Mouse (Mus musculus): ENCODE results near the gene Olfr1393. TPM values are rescaled to one million over a fixed set of nuclear protein-coding genes. Genes with fewer than 3 reads are reported as not detected.
"Not testable (repeated sequence)": the region's sequence is repeated elsewhere in the genome, so short reads cannot be mapped to it uniquely, and the experiment has no call there.

The Olfr1393 gene
- polyA plus RNA-seq, 1 experiment from 2014 or later = not detected

- Histone ChIP-seq H3K27me3 (replicated peaks) (no peaks in the 10 kb centered on the region), H3K9ac (no peak overlapping the region), H3K9me3 (no peaks in the 10 kb centered on the region), H3K4me3 (replicated peaks) (no peak overlapping the region), H3K4me2 (no peak overlapping the region), H3K4me1 (no peaks in the 10 kb centered on the region), H3K36me3 (no peaks in the 10 kb centered on the region), H3K27ac (no peak overlapping the region)
- 91% methylated on average over 9 of the region's 9 CpGs for WGBS
- ATAC-seq (ENCODE audit: insufficient read depth, low FRiP score, low read depth) = no peak
These were observed 8.3 kb upstream of the Olfr1393 start for GRCm38 (mm10) chr11:49269761-49270160.

- Histone ChIP-seq H3K9me3 (no peaks in the 10 kb centered on the region), H3K4me1 (no peaks in the 10 kb centered on the region), H3K27me3 (replicated peaks) (no peaks in the 10 kb centered on the region), H3K27ac (no peak overlapping the region), H3K9ac (no peak overlapping the region), H3K36me3 (no peaks in the 10 kb centered on the region), H3K4me2 (no peak overlapping the region), H3K4me3 (replicated peaks) (no peak overlapping the region)
- 92% methylated on average over 4 of the region's 4 CpGs for WGBS
- ATAC-seq (ENCODE audit: insufficient read depth, low FRiP score, low read depth) = no peak
These were observed 7.7 kb upstream of the Olfr1393 start for GRCm38 (mm10) chr11:49270368-49270767.

- no peaks in the 10 kb centered on the region for H3K27me3 ChIP-seq (replicated peaks)
- H3K4me3 ChIP-seq (replicated peaks) = no peak overlapping the region
- 30% methylated on average over 7 of the region's 7 CpGs for WGBS
- H3K9ac ChIP-seq = no peak overlapping the region
- no peak; the same call in 1 of the 2 replicates for ATAC-seq (ENCODE audit: insufficient read depth, low FRiP score, low read depth)
- no peaks in the 10 kb centered on the region for H3K4me1 ChIP-seq
- H3K9me3 ChIP-seq = no peaks in the 10 kb centered on the region
- H3K36me3 ChIP-seq = no peaks in the 10 kb centered on the region
- no peak overlapping the region for H3K4me2 ChIP-seq
- no peak overlapping the region for H3K27ac ChIP-seq
These were observed 6.8 kb upstream of the Olfr1393 start for GRCm38 (mm10) chr11:49271334-49271733.

- WGBS = 62% methylated on average over 11 of the region's 11 CpGs
- Histone ChIP-seq H3K4me1 (no peaks in the 10 kb centered on the region), H3K27me3 (replicated peaks) (no peaks in the 10 kb centered on the region), H3K9me3 (no peaks in the 10 kb centered on the region), H3K27ac (no peak overlapping the region), H3K4me2 (no peak overlapping the region), H3K9ac (no peak overlapping the region), H3K4me3 (replicated peaks) (no peak overlapping the region), H3K36me3 (no peaks in the 10 kb centered on the region)
- ATAC-seq (ENCODE audit: insufficient read depth, low FRiP score, low read depth) = no peak
These were observed 4.1 kb upstream of the Olfr1393 start for GRCm38 (mm10) chr11:49273834-49274519.

GRCm38 (mm10) chr11:49284982-49285381 lies 6.9 kb downstream of the Olfr1393 start, which contains the start of gene Olfr1392:
Gene Olfr1392, plus strand, starts transcription at chr11:49285282.
- H3K9ac ChIP-seq; H3K9me3 ChIP-seq; H3K27ac ChIP-seq; H3K4me1 ChIP-seq; H3K36me3 ChIP-seq; H3K4me2 ChIP-seq; H3K4me3 ChIP-seq (replicated peaks); H3K27me3 ChIP-seq (replicated peaks); ATAC-seq (ENCODE audit: insufficient read depth, low FRiP score, low read depth): not testable (repeated sequence)
- WGBS = 36% methylated on average over 1 of the region's 1 CpGs

- 51% methylated on average over 2 of the region's 2 CpGs for WGBS
- H3K4me1 ChIP-seq = no peaks in the 10 kb centered on the region
- H3K9me3 ChIP-seq = no peaks in the 10 kb centered on the region
- H3K9ac ChIP-seq = no peak overlapping the region
- ATAC-seq (ENCODE audit: insufficient read depth, low FRiP score, low read depth) = no peak
- no peaks in the 10 kb centered on the region for H3K36me3 ChIP-seq
- no peaks in the 10 kb centered on the region for H3K27me3 ChIP-seq (replicated peaks)
- H3K27ac ChIP-seq = no peak overlapping the region
- H3K4me2 ChIP-seq = no peak overlapping the region
- no peak overlapping the region for H3K4me3 ChIP-seq (replicated peaks)
These were observed 9.1 kb downstream of the Olfr1393 start for GRCm38 (mm10) chr11:49287251-49287650.

- Histone ChIP-seq H3K9ac (no peak overlapping the region), H3K4me3 (replicated peaks) (no peak overlapping the region), H3K4me1 (no peaks in the 10 kb centered on the region), H3K4me2 (no peak overlapping the region), H3K36me3 (no peaks in the 10 kb centered on the region), H3K27me3 (replicated peaks) (no peaks in the 10 kb centered on the region), H3K9me3 (no peaks in the 10 kb centered on the region), H3K27ac (no peak overlapping the region)
- no peak for ATAC-seq (ENCODE audit: insufficient read depth, low FRiP score, low read depth)
- WGBS = 66% methylated on average over 3 of the region's 3 CpGs
These were observed 14.7 kb downstream of the Olfr1393 start for GRCm38 (mm10) chr11:49292777-49293176.

GRCm38 (mm10) chr11:49304441-49304840 lies 26.3 kb downstream of the Olfr1393 start, which contains the start of gene Olfr10:
Gene Olfr10, plus strand, starts transcription at chr11:49304741.
- ATAC-seq (ENCODE audit: insufficient read depth, low FRiP score, low read depth) = no peak

GRCm38 (mm10) chr11:49308547-49308946 lies 30.4 kb downstream of the Olfr1393 start:
- H3K4me1 ChIP-seq; H3K9ac ChIP-seq; H3K36me3 ChIP-seq; H3K9me3 ChIP-seq; H3K27me3 ChIP-seq (replicated peaks); H3K4me2 ChIP-seq; H3K27ac ChIP-seq; ATAC-seq (ENCODE audit: insufficient read depth, low FRiP score, low read depth); H3K4me3 ChIP-seq (replicated peaks): not testable (repeated sequence)
- 74% methylated on average over 5 of the region's 5 CpGs for WGBS

More at GRCm38 (mm10) chr11:49304441-49304840, 26.3 kb downstream of the Olfr1393 start, which contains the start of gene Olfr10:
- Histone ChIP-seq H3K27me3 (replicated peaks) (no peaks in the 10 kb centered on the region), H3K27ac (no peak within 1 kb of the TSS), H3K4me1 (no peaks in the 10 kb centered on the region), H3K4me3 (replicated peaks) (no peak within 1 kb of the TSS), H3K36me3 (no peaks in the 10 kb centered on the region), H3K9ac (no peak within 1 kb of the TSS), H3K4me2 (no peak within 1 kb of the TSS), H3K9me3 (no peaks in the 10 kb centered on the region)

GRCm38 (mm10) chr11:49322442-49322841 lies 44.3 kb downstream of the Olfr1393 start, which contains the start of gene Olfr1391:
Gene Olfr1391, plus strand, starts transcription at chr11:49322742.
- H3K36me3 ChIP-seq = no peaks in the 10 kb centered on the region
- H3K9me3 ChIP-seq = no peaks in the 10 kb centered on the region
- H3K9ac ChIP-seq = no peak within 1 kb of the TSS
- no peaks in the 10 kb centered on the region for H3K27me3 ChIP-seq (replicated peaks)
- no peak for ATAC-seq (ENCODE audit: insufficient read depth, low FRiP score, low read depth)
- H3K4me1 ChIP-seq = no peaks in the 10 kb centered on the region
- H3K27ac ChIP-seq = no peak within 1 kb of the TSS
- no peak within 1 kb of the TSS for H3K4me3 ChIP-seq (replicated peaks)
- H3K4me2 ChIP-seq = no peak within 1 kb of the TSS
- WGBS = 75% methylated on average over 2 of the region's 2 CpGs

- Histone ChIP-seq H3K4me3 (replicated peaks) (no peak overlapping the region), H3K4me2 (no peak overlapping the region), H3K36me3 (no peaks in the 10 kb centered on the region), H3K9ac (no peak overlapping the region), H3K27ac (no peak overlapping the region), H3K4me1 (no peaks in the 10 kb centered on the region), H3K27me3 (replicated peaks) (no peaks in the 10 kb centered on the region), H3K9me3 (no peaks in the 10 kb centered on the region)
- WGBS = 79% methylated on average over 3 of the region's 3 CpGs
- no peak for ATAC-seq (ENCODE audit: insufficient read depth, low FRiP score, low read depth)
These were observed 48.6 kb downstream of the Olfr1393 start for GRCm38 (mm10) chr11:49326726-49327125.

GRCm38 (mm10) chr11:49329686-49330085 lies 51.6 kb downstream of the Olfr1393 start:
- H3K27ac ChIP-seq = no peak overlapping the region
- H3K4me2 ChIP-seq = no peak overlapping the region
- 75% methylated on average over 1 of the region's 1 CpGs for WGBS
- no peaks in the 10 kb centered on the region for H3K9me3 ChIP-seq
- H3K4me3 ChIP-seq (replicated peaks) = no peak overlapping the region
- no peak overlapping the region for H3K9ac ChIP-seq
- H3K36me3 ChIP-seq = no peaks in the 10 kb centered on the region
- H3K4me1 ChIP-seq = no peaks in the 10 kb centered on the region
- H3K27me3 ChIP-seq (replicated peaks) = no peaks in the 10 kb centered on the region
- no peak for ATAC-seq (ENCODE audit: insufficient read depth, low FRiP score, low read depth)
